Mouse (Mus musculus) monocyte, adult 5-6 weeks (primary cell): ENCODE data around the gene Noc4l. TPM values are rescaled to one million over a fixed set of nuclear protein-coding genes. Genes with fewer than 3 reads are reported as not detected.
A peak's percentile ranks its signal among the peaks of the same experiment; 100 is the strongest.

Source experiments
- ATAC-seq: fragments of 153-309, 156-312 bp; replicated peaks from 2 replicates; pipeline ENCODE4 v1.8.0; 2017; ENCODE audit warnings: mild to moderate bottlenecking; ENCODE audit not compliant: low TSS enrichment, insufficient number of reproducible peaks, severe bottlenecking, poor library complexity, low FRiP score
- total RNA-seq: library from RNA; stranded (forward); fragments of 200-1000, 200-491, 200-594 nt; gene quantifications from 3 replicates; pipeline ENCODE4 v1.2.3, GENCODE M21; 2017

Gene Noc4l
- total RNA-seq, 1 experiment from 2014 or later, result 9.9 TPM

DNA sequence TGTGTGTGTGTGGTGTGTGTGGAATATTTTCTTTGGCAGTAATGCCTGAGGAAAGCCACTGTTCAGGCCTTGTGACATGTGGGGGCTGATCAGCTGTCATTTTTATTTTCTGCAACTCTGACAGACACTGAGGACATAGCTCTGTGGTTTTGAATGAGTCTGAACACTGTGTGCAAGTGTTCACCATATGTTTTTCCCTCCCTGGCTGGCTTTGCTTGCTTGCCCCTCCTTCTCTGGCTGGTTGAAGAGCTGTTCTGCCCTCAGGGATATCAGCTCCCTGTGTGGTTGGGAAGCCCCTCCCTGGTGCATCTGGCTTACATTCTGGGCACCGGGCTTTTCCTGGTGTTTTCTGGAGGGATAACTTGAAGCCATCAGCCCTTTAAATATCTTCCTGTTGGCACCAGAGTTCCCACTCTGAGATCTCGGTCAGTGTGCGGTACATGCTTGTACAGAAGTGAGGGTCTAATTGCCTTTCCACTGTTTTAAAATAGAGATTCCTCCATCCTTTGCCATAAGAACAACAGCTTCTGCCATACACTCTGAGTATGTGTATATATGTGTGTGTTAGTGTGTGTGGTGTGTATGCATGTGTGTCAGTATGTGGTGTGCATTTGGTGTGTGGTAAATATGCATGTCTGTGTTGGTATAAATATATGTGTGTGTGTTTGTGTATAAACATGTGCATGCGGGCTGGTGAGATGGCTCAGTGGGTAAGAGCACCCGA, 41.6 kb downstream of the Noc4l start:
- no peak for ATAC-seq

GRCm38 (mm10) chr5:110610484-110610883, 42.7 kb downstream of the Noc4l start:
- no peak for ATAC-seq

- ATAC-seq, result no peak
Measured at GRCm38 (mm10) chr5:110609868-110610267, 43.3 kb downstream of the Noc4l start.

DNA sequence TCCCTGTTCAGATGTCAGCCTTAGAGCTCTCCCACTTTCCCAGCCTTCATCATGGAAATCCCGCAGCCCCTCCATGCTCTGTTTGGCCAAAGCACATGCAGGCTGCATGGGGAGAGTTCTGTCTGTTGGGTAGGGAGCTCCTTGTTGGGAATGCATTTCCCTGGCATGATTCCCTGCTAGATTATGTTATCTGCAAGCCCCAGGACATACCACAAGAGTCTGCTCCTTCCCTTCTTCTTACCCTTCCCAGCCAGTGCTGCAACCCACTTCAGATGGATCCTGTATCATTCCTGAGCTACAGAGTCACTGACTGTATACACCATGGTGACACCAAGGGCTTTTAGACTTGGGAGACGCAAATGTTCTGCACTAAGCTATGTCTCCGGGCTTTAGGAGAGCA, 43.8 kb downstream of the Noc4l start:
- no peak for ATAC-seq

DNA sequence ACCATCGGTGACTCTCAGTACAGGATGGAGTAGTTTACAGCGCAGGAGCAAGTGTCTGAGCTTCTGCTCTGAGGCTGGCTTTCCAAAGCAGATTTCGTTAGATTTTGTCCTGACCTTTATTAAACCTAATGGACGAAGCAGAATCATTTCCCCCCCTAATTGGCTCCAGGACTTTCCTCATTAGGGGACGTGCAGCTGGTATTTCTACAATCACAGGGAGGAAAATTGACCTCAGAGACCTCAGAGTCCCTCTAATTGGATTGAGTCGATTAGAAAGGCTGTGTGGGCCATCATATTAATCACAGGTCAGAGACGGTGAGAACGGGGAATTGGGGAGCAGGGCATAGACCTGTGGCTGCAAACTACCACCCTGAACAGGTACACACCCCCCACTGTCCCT, 44.3 kb downstream of the Noc4l start:
- ATAC-seq, result no peak

DNA sequence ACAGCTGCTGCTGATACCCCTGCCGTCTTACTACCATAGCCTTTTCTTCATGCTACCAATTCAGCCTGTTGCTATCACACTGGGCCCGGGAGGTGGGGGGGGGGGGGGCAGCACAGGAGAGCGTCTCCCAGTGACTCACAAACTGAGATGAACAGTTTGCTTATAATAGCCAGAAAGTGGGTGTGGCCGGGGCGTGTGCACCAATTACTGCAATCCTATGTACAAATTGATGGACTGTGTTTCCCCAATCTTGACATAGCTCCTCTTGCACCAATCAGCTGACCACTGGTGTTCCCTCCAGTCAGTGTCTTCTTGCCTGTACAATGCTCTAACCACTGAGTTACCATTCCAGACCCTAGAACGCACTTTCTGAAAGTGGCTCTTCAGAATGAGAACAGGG, 44.9 kb downstream of the Noc4l start:
- peak; percentile 82 for ATAC-seq

- no peak for ATAC-seq
Measured at GRCm38 (mm10) chr5:110607767-110608166, 45.5 kb downstream of the Noc4l start.

DNA sequence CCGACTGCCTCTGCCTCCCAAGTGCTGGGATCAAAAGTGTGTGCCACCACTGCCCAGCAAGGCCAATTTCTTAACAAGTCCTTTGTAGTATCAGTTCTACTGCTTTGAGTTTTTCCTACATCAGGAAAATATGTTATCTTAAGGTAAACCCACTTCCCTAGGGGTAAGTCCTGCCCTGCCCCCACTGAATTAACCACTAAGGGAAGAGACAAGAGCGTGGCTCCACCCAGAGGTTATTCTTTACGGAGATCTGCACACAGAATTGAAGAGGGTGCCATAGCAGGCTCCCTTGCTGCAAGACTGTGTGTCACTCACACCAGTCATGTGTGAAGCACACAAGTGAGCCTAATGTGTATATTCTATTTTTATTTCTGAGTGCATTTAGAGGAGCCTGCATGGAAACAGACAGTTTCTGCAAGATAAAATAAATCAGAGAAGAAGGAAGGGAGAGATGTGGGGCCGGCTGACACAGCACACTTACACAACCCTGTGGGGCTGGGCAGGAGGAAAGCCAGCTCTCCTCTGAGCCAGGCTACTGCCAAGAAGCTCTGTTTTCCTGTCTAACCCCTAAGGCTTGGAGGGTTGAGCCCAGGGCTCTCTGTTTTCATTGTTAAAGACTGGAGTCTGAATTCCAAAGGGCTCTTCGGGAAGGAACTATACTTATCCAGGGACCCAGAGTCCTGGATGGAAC, 47.5 kb downstream of the Noc4l start:
- ATAC-seq, result no peak

GRCm38 (mm10) chr5:110604311-110604710, 48.9 kb downstream of the Noc4l start:
- ATAC-seq, result no peak

GRCm38 (mm10) chr5:110603016-110603685, 50.1 kb downstream of the Noc4l start:
- ATAC-seq, result peak; percentile 84

Other genes with a start within 250 kb of the Noc4l start
- gene Fbrsl1, start 204.9 kb downstream of the Noc4l start, total RNA-seq, result 18.6 to 30.8 TPM (median 22.1 TPM) in 3 replicates
- gene Galnt9, start 109.1 kb downstream of the Noc4l start, total RNA-seq, result 3.7 to 5.5 TPM (median 5.0 TPM) in 3 replicates
- 3.8 to 15.1 TPM (median 11.2 TPM) in 3 replicates for gene Ddx51, start within 50 bp of the Noc4l start, total RNA-seq
- gene Ep400, start 117.3 kb upstream of the Noc4l start, total RNA-seq, result 73.3 to 97.0 TPM (median 81.0 TPM) in 3 replicates
- 26.3 to 29.9 TPM (median 28.8 TPM) in 3 replicates for gene Pus1, start 127.2 kb upstream of the Noc4l start, total RNA-seq
- 12.3 to 43.3 TPM (median 17.1 TPM) in 3 replicates for gene Ulk1, start 156.7 kb upstream of the Noc4l start, total RNA-seq
- 17.2 to 39.5 TPM (median 19.4 TPM) in 3 replicates for gene Hscb, start 186.4 kb upstream of the Noc4l start, total RNA-seq
- gene Chek2, start 186.6 kb upstream of the Noc4l start, total RNA-seq, result 4.7 to 12.7 TPM (median 11.3 TPM) in 3 replicates
- gene Ttc28, start 226.4 kb upstream of the Noc4l start, total RNA-seq, result 2.4 to 4.1 TPM (median 4.0 TPM) in 3 replicates